Mouse (Mus musculus): ENCODE measurements around the gene Mmp23. TPM values are rescaled to one million over a fixed set of nuclear protein-coding genes. Genes with fewer than 3 reads are reported as not detected.

The Mmp23 gene
- not detected for total RNA-seq (2023)

DNA sequence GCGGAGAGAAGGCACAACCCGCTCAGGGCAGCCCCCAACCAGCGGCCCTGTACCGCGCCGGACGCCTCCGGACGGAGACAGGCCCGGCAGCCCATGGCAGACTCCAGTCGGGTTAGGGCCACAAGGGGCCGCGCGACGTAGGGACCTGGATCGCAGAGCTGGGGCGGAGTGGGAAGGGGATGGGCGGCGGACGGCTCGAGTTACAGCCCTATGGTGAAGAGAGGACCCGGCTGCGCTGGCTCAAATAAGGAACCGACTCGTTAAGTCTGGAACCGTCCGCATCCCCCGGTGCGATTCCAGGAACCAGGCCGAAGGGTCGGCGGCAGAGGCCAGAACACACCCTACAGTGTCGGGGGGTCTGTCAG is at the start of gene Mmp23:
Gene Mmp23, minus strand, starts transcription at position 299 of the 365 bp plus-strand sequence.

DNA sequence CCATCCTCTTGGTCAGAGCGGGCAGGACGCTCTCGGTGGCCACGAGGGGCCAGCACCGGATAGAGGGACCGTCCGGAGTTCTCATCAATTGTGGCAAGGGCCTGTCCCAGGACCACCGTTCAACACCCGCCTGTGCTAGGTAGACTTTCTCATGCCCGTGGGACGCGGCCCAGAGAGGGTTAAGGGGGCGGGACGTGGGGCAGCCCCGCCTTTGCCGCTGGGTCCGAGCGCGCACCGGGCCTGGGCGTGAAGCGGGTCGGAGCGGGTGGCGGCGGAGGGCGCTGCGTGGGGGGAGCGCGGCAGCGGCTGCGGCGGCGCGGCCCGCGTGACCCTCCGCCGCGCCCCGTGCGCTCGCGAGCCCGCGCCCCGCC is 40.9 kb upstream of the Mmp23 start, which contains the start of gene Fndc10:
Gene Fndc10, plus strand, starts transcription at position 232 of the 371 bp plus-strand sequence.

DNA sequence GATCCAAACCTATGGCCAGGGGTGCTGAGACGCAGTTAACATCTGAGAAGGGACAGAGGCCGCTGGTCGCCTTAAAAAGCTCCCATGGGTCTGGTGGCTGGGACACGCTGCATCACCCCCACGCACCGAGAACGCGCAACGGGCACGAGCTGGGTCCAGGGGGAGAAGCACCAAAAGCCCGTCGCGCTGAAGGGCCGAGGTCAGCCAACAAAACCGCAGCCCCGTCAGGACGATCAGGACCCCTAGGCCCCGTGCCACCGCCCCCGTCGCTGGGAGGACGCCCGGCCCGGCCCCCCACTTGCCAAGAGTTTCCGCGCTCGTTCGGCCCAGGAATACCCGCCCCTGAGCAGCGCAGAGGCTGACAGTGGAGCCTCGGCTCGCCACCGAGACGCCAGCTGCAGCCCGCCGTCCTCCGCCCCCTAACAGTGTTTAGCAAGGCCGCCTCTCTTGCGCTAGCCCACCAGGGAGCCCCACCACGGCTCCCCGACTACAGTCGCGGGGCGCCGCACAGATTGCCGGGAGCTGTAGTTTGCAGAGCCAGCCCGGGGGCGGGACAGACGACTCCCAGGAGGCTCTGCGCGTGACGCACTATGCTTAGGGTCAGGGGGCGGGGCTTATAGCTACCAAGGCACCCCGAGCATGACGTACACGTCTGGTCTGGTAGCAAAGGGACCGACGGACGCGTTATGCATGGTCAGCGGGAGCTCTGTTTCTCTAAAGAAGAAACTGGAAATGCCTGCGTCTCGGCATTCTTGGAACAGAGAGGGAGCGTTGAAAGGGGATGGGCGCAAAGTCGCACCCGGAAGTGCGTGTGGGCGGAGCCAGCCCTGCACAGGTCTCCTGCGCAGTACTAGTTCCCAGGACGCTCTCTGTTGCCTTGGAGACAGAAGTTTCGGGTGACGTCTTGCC is 15.8 kb upstream of the Mmp23 start, which contains the start of gene Mib2:
Gene Mib2, minus strand, starts transcription at position 510 of the 909 bp plus-strand sequence.

DNA sequence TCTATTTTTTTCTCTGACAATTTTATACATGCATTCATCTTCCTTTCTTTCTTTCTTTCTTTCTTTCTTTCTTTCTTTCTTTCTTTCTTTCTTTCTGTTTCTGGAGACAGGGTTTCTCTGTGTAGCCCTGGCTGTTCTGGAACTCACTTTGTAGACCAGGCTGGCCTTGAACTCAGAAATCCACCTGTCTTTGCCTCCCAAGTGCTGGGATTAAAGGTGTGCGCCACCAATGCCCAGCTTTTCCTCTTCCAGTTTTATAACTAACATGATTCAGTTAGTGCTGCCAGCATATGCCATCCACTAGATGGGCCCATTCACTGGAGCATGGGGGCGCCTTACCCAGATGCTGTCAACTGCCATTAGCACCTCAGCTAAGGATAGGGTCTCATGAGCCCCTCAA is 7.9 kb downstream of the Mmp23 start, which contains the start of gene Gm10563:
Gene Gm10563, minus strand, starts transcription at position 101 of the 400 bp plus-strand sequence.

DNA sequence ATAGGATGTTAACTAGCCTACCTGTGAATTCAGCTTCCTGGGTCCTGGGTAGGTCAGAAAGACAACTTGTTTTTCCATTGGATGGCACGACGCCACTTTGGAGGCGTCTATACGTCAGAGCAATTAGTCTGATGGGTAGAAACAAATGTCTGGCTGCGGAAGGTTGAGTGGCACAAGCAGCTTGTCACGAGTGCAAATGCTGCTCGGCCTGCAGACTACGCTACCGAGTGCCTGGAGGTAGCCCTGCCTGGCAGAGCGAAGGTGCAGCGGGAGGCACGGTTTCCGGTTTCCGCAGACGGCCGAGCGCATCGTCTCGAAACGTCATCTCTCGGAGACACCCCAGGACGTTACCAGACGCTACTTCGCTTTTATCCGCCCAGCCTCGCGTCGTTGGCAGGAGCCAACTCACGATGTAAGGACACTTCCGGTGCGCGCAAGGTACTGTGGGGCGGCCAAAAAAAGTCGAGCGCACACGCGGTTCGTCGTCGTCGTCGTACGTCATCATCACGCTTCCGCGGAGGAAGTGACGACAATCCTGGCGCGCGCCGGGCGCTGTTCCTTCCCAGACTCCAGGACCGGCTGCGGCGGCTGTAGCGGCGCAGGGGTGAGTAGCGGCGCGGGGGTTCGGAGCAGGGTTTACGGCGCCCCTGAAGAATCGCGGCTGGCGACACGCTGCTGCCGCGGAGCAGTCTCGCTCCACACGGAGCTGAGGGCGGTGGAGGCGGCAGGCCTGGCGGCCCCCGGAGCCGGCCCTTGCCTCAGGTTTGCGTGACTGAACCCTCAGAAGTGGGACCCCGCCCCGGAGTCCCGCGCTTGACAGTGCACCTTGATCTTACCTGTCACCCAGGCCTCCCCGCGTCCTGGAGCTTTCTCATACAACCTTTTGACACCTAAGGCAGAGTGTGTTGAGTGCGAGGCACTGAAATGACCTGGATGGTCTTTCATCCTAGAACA is 28.6 kb downstream of the Mmp23 start, which contains the start of gene Cdk11b:
Gene Cdk11b, plus strand, starts transcription at position 517 of the 954 bp plus-strand sequence.

DNA sequence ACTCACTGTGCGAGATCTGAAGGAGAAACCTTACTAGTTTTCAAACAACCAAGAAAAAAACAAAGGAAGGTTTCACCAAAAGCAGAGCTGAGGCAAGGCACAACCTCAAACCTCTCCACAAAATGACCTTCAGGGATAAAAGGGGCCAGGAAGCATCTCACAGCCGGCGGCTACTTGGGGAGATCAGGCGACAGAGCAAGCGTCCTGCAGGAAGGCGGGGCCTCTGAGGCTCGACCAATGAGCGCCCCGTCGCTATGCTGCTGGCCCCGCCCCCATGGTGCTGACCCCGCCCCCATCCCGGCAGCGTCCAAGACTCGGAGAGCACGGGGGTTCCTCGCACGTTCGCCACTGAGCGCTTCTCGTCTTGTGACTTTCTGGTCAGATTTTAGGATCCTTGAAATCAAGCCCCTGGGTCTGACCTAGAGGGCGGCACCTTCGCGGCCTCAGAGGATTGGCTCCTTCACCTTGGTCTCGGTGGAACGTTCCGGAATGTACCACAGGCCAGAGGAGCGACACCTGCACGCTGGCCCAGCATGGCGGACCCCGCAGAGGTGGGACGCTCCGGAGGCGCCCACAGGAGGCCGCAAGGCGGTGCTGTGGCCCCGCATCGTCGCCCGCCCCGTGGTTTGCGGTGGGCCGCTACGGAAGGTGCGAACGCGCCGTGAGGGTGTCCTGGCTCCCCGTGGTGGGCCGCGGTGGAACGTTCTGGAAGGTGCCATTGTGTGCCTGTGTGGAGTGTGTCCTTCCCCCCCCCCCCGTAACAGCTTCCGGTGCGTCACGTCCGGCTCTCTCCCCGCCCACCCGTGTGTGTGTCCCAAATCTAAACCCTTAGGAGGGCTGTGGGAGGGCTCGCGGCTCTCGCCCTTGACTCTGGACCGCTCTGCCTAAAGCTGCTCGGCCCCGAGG is 51.8 kb downstream of the Mmp23 start, which contains the start of gene Slc35e2:
Gene Slc35e2, plus strand, starts transcription at position 326 of the 906 bp plus-strand sequence.

Other genes with a start within 250 kb of the Mmp23 start
- 1.3 TPM for gene Cfap74, start 244.2 kb downstream of the Mmp23 start, total RNA-seq (2023)
- not detected for gene Tmem52, start 184.3 kb downstream of the Mmp23 start, total RNA-seq (2023)
- gene Gnb1, start 162.0 kb downstream of the Mmp23 start, total RNA-seq (2023): 238 TPM
- gene Nadk, start 91.0 kb downstream of the Mmp23 start, total RNA-seq (2023): 49.7 TPM
- gene Slc35e2, start 52.0 kb downstream of the Mmp23 start, total RNA-seq (2023): 32.1 TPM
- gene Cdk11b, start 28.5 kb downstream of the Mmp23 start, total RNA-seq (2023): 173 TPM
- gene Gm10563, start 8.0 kb downstream of the Mmp23 start, total RNA-seq (2023): not detected
- 43.4 TPM for gene Mib2, start 15.8 kb upstream of the Mmp23 start, total RNA-seq (2023)
- gene Fndc10, start 41.0 kb upstream of the Mmp23 start, total RNA-seq (2023): 6.3 TPM
- gene Ssu72, start 51.4 kb upstream of the Mmp23 start, total RNA-seq (2023): 66.8 TPM
- gene Tmem240, start 81.4 kb upstream of the Mmp23 start, total RNA-seq (2023): 0.46 TPM
- 54.1 TPM for gene Atad3a, start 107.7 kb upstream of the Mmp23 start, total RNA-seq (2023)
- gene Vwa1, start 121.3 kb upstream of the Mmp23 start, total RNA-seq (2023): not detected
- not detected for gene Tmem88b, start 132.5 kb upstream of the Mmp23 start, total RNA-seq (2023)
- gene Ankrd65, start 137.1 kb upstream of the Mmp23 start, total RNA-seq (2023): not detected
- 42.1 TPM for gene Mrpl20, start 149.5 kb upstream of the Mmp23 start, total RNA-seq (2023)
- 224 TPM for gene Ccnl2, start 159.1 kb upstream of the Mmp23 start, total RNA-seq (2023)
- 77.3 TPM for gene Aurkaip1, start 177.9 kb upstream of the Mmp23 start, total RNA-seq (2023)
- 2.2 TPM for gene Mxra8, start 186.3 kb upstream of the Mmp23 start, total RNA-seq (2023)
- 65.7 TPM for gene Dvl1, start 194.0 kb upstream of the Mmp23 start, total RNA-seq (2023)
- 1.3 TPM for gene Tas1r3, start 210.0 kb upstream of the Mmp23 start, total RNA-seq (2023)
- 16.1 TPM for gene Cptp, start 216.1 kb upstream of the Mmp23 start, total RNA-seq (2023)
- 63.0 TPM for gene Ints11, start 216.2 kb upstream of the Mmp23 start, total RNA-seq (2023)
- 46.0 TPM for gene Pusl1, start 238.4 kb upstream of the Mmp23 start, total RNA-seq (2023)
- gene Acap3, start 238.4 kb upstream of the Mmp23 start, total RNA-seq (2023): 48.0 TPM